Mouse (Mus musculus): Measurements from ENCODE around the gene Prkce.

Gene Prkce

GRCm38 (mm10) chr17:86521252-86521651, 353.7 kb downstream of the Prkce start:
- DNase-seq (ENCODE audit: low spot score in 2 of 2): no peak

- no peak for DNase-seq (ENCODE audit: low spot score in 2 of 2)
These were observed 355.1 kb downstream of the Prkce start for GRCm38 (mm10) chr17:86522649-86523048.

- DNase-seq (ENCODE audit: low spot score in 2 of 2): no peak
These were observed 355.8 kb downstream of the Prkce start for GRCm38 (mm10) chr17:86523374-86523773.

- no peak for DNase-seq (ENCODE audit: low spot score in 2 of 2)
These were observed 356.3 kb downstream of the Prkce start for GRCm38 (mm10) chr17:86523843-86524242.

- no peak for DNase-seq (ENCODE audit: low spot score in 2 of 2)
These were observed 357.5 kb downstream of the Prkce start for GRCm38 (mm10) chr17:86525075-86525474.

GRCm38 (mm10) chr17:86526016-86526415, 358.4 kb downstream of the Prkce start:
- DNase-seq (ENCODE audit: low spot score in 2 of 2): no peak

- DNase-seq (ENCODE audit: low spot score in 2 of 2): no peak
These were observed 359.7 kb downstream of the Prkce start for GRCm38 (mm10) chr17:86527298-86527697.

- no peak for DNase-seq (ENCODE audit: low spot score in 2 of 2)
These were observed 361.4 kb downstream of the Prkce start for GRCm38 (mm10) chr17:86529003-86529402.

GRCm38 (mm10) chr17:86529411-86529810, 361.8 kb downstream of the Prkce start:
- DNase-seq (ENCODE audit: low spot score in 2 of 2): no peak

- DNase-seq (ENCODE audit: low spot score in 2 of 2): no peak
These were observed 363.6 kb downstream of the Prkce start for GRCm38 (mm10) chr17:86531231-86531630.

GRCm38 (mm10) chr17:86532783-86533548, 365.4 kb downstream of the Prkce start:
- no peak for DNase-seq (ENCODE audit: low spot score in 2 of 2)

GRCm38 (mm10) chr17:86533549-86533851, 365.9 kb downstream of the Prkce start:
- no peak for DNase-seq (ENCODE audit: low spot score in 2 of 2)

- no peak for DNase-seq (ENCODE audit: low spot score in 2 of 2)
These were observed 367.5 kb downstream of the Prkce start for GRCm38 (mm10) chr17:86535096-86535495.

- DNase-seq (ENCODE audit: low spot score in 2 of 2): peak; percentile 53 to 89
These were observed 368.5 kb downstream of the Prkce start for GRCm38 (mm10) chr17:86535827-86536656.

GRCm38 (mm10) chr17:86539881-86540430, 372.4 kb downstream of the Prkce start:
- no peak for DNase-seq (ENCODE audit: low spot score in 2 of 2)

GRCm38 (mm10) chr17:86546529-86546928, 378.9 kb downstream of the Prkce start:
- DNase-seq (ENCODE audit: low spot score in 2 of 2): no peak

- DNase-seq (ENCODE audit: low spot score in 2 of 2): no peak
These were observed 381.5 kb downstream of the Prkce start for GRCm38 (mm10) chr17:86549128-86549527.

GRCm38 (mm10) chr17:86551561-86551960, 384.0 kb downstream of the Prkce start:
- no peak for DNase-seq (ENCODE audit: low spot score in 2 of 2)

- no peak for DNase-seq (ENCODE audit: low spot score in 2 of 2)
These were observed 384.4 kb downstream of the Prkce start for GRCm38 (mm10) chr17:86551995-86552394.

- DNase-seq (ENCODE audit: low spot score in 2 of 2): no peak
These were observed 391.8 kb downstream of the Prkce start for GRCm38 (mm10) chr17:86559206-86559891.

GRCm38 (mm10) chr17:86560499-86560898, 392.9 kb downstream of the Prkce start:
- DNase-seq (ENCODE audit: low spot score in 2 of 2): no peak

- DNase-seq (ENCODE audit: low spot score in 2 of 2): no peak
These were observed 402.9 kb downstream of the Prkce start for GRCm38 (mm10) chr17:86570491-86570890.
